Mouse (Mus musculus) liver, embryonic 14.5 days (tissue): ENCODE measurements around the gene Gpr68.

ENCODE experiments used
- CTCF ChIP-seq: IDR thresholded peaks from 2 replicates; pipeline ENCODE4 v1.5.1; 2016; ENCODE audit warnings: antibody characterized with exemption, low read depth, control low read depth
- EP300 ChIP-seq: IDR thresholded peaks from 2 replicates; pipeline ENCODE4 v1.6.1; 2016; ENCODE audit warnings: antibody characterized with exemption, low read depth

GRCm38 (mm10) chr12:100867097-100867496, 40.9 kb downstream of the Gpr68 start:
- TF ChIP-seq CTCF = no peak
- no peak for TF ChIP-seq EP300
